Mouse (Mus musculus) right cerebral cortex, adult 2 months (tissue): ENCODE measurements around the gene Igf1r.

Experiments used
- DNase-seq, 2 experiments: peaks; one replicate each; pipeline ENCODE4 v3.0.0; 2021 to 2022; ENCODE audit warnings: low spot score in 2 of 2

Igf1r gene

DNA sequence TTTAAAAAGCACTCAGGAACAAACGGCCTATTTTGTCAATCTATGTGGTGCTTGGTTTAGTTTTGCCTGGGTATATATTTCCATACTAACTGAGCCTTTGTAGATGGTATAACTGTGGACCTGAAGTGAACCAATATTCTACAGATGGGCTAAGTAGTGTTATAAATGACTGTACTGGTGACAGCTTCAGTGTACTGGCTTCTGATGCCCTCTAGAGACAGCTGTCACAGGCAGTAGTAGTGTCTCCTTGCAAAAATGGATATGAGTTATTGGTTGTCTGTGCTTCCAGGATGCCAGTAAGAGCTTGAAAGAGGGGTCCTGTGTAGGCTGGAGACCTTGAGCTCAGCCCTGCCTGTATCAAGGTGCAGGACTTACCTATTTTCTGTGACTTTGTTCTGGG is 227.0 kb downstream of the Igf1r start:
- DNase-seq, result no peak

DNA sequence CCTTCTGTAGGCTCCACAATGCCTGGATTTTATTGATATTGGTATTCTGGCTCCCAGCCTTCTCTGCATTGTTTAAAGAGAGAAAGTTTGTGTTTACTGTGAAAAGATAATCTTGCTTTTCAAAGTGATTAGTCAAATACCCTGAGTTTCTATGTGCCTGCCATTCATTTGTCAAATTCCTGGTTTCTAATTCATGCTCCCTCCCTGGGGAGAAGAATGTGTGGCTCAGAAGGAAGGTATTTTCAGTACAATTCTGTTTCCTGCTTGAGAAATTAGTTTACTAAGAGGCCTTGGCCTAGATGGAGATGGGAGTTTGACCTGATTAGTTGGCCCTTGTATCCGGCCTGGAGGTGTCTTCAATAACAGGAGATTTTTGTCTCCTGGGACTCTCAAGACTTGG is 228.5 kb downstream of the Igf1r start:
- DNase-seq, result no peak

DNA sequence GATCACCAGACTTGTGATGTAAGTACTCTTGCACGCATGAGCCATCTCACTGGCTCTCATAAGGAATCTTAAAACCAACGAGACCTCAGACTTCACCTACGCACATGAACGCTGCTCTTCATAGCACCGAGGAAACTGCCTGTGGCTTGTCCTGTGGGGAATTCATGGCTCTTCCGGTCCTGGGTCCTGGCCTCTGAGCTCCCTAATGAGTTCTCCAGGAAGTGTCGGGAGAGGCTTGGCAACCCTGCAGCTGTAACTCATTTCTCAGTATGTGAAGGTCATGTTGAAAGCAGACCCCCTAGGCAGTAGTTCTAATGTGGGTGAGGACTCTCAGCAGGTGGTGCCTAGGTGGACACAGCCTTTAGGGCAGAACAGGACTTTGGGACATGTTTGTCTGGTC is 229.4 kb downstream of the Igf1r start:
- no peak for DNase-seq

DNA sequence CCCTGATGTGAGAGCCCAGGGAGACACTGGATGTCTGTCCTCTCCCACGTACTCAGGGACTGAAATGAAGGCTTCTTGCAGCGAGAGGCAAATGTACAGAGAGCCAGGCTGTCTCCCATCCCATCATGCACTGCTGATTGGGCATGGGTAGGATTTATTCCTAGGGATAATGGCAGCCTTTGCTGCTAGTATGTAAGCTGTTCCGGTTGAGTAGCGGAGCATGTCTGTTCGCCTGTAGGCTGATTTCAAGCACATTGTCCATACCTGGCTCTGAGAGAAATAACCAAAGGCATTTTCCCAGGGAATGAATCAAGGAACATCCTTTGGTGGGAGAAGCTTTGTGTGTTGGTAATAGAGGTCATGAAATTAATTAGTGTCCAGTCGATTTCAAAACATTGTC is 230.1 kb downstream of the Igf1r start:
- no peak for DNase-seq

DNA sequence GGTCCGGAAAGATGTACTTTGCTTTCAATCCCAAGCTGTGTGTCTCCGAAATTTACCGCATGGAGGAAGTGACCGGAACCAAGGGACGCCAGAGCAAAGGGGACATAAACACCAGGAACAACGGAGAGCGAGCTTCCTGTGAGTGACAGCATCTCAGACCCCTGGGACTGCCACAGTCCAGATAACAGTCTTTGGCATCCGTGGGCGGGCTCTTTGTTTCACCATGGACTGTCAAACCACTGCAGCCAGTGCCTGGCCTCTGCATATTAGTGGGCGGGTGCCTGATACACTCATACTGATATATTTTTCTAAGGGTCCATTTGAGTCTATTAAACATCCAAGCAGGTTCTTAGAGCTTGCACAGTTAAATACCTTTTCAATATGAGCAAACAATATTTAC is 230.8 kb downstream of the Igf1r start:
- DNase-seq, result no peak

DNA sequence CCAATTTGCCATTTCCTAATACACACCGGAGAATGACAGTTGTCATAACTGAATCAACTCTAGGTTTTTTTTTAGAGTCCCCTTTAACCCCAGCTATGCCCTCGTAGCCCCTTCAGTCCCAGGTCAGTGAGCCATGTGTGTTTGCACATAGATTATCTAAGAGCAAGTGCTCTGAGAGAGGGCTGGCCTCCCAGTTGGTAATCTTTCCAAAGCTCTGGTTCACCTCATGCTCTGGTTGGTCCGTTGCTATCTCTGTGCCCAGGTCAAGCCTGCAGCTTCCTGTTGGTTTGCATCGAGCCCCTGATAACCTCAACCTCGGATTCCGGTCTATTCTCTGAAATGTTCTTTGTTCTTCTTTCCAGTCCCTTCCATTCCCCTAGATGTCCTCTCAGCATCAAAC is 236.6 kb downstream of the Igf1r start:
- DNase-seq, result no peak

DNA sequence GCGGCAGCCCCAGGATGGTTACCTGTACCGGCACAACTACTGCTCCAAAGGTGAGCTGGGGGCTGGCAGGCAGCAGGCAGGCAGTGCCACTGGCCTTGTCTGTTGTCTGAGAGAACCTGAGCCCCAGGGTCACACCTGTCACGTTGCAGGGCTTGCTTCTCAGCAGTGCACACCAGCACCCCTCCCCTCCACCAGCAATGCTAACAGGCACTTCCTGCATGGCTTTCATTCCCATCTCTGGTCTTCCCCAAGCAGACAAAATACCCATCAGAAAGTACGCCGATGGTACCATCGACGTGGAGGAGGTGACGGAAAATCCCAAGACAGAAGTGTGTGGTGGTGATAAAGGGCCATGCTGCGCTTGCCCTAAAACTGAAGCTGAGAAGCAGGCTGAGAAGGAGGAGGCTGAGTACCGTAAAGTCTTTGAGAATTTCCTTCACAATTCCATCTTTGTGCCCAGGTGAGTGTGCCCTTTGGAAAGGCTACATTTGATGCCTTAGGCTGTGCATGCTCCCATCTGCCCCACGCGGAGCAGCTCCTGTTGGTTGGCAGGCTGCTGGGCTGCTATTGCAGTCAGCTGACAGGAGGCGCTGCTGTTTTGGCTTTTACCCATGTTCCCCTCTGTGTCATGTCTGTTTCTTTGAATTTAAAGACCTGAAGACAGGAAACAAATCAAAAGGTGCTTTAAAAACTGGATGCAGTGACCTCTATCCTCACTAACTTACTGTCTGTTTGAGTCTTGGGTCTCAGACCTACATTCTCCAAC is 237.2 kb downstream of the Igf1r start:
- no peak for DNase-seq

DNA sequence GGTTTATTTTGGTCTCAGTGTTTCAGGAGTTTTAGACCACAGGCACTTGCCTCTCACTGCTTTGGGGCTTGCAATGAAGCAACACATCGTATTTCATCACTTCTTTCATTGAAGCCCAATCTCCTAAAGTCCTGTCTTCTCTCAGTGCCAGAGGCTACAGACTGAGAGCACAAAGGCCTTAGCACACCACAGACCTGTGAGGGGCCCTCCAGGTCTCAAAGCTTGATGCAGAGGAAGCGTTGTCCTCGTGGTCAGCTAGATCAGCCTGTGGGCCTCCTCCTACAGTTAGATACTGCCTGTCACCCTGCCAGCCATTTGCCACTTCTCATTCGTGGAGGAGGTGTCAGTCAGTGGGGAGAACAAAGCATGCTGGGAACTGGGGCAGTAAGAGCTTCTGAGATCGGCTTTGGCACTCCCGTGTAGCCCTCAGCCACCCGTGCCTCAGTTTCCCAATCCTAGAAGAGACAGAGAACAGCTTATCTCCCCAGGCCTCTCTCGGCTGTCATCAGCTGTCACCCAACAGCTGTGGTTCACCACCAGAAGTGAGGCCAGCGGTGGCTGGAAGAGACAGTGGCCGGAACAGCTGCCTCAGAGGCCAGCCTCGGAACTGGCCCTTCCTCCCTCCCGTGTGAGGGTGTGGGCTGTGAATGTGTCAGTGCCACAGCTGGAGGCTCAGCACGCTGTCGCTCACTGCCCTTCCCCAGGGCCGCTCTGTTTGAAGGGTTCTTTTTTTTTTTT is 241.5 kb downstream of the Igf1r start:
- no peak for DNase-seq

DNA sequence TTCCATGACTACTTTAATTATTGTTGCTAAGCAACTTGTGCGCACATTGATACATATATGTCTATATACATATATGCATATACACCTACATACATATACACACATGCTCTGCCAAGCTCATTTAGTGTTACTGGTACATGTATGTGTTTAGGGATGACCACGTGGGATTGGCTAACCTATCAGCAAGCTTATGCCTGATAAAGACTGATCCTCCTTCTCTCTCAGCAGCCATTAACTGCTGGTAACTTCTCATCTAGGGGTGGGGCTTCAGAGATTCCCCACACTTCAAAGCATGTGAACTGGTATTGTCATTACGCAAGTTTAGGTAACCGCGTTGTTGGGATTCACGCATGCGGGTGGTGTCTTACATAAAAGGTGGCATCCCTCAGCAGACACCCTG is 247.0 kb downstream of the Igf1r start:
- no peak for DNase-seq

DNA sequence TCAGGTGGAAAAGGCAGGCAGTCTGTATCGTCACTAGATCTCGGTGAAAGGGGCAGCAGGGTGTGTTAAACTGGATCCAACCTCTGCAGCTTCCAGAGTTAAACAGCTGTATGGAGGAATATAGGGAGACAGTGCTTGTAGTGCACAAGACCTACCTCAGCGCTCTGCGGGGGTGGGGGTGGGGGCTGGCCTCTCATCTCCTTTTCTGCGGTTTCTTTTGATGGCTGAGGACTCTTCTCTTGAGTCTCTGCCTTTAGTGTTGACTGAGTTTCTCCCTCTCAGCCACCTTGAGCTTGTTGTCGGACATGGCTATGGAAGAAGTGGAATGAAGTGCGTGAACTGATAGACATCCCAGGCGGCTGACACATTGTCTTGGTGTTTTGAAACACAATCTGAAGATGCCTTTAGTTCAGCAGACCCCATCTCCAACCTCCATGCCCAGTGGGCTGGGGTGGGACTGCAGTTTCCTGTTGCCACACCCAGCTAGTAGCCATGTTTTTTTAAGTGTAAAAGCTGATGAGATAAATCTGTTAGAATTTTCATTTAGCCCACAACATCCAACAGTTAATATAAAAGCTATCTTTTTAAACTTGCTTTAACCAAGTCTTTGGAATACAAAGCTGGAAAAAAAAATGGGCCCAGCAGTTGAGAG is 253.3 kb downstream of the Igf1r start:
- DNase-seq, result no peak

DNA sequence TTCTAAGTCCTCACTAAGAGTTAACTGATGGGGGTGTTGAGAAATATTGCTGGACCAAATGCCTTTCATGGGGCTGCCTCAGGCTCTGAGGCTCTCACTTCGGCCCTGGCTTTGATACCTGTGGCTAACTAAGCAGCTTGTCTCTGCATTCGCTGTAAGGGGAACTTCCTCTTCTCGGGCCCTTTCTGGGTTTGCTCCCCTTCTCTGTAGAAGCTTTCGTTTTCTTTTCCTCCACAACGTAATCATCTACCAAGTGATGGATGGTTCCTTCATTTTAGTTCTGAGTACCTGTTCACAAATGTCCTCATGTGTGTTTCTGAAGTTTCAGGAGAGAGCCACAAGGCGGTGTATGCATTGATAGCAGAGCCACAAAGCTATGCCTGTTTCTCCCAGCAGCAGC is 256.4 kb downstream of the Igf1r start:
- no peak for DNase-seq

DNA sequence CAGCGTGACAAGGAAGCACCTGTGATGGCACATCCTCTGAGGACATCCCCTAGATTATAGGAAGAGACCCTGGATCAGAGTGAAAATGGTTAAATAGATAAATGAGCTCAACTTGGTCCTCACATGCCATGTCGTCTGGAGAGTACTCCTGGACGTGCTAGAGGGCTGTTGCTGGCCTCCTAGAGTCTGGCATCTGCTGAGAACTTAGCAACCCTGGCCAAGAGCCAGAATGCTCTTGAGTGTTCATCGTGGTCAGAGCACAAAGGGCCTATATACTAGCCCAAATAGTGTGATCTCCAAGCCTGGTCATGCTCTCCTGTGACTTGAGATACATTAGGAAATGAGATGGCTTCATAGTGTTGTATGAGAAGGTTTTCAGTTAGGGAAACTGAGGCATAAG is 257.8 kb downstream of the Igf1r start:
- DNase-seq, result no peak

DNA sequence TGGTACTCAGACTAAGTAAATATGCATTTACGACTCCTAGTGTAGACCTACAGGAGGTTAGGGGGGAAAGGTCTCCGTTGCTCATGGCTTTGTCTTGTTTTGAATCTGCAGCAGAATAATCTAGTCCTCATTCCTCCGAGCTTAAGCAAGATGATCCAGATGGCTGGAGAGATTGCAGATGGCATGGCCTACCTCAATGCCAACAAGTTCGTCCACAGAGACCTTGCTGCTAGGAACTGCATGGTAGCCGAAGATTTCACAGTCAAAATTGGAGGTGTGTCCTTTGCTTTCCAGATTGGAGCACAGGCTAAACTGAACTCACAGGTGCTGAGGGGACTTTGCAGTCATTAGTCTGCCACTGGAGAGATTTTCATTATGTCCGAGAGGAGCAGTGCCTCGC is 259.3 kb downstream of the Igf1r start:
- no peak for DNase-seq

DNA sequence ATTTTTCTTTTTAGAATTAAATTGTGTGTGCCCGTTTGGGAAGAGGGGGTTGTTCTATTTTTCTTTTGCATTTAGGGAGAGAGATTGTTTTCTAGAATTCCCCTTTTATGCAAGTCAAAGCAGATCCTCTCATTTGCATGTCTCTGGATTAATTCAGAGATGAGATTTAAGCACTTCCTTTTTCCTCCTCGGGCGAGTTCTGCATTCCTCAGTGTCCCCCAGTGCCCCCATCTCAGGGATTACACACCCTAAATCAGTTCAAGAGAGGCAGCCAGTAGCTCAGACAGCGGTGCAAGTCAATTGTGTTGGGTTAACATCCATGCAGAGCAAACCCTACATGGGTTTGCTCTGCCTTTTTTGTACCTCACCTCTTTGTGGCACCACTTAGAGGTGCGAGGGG is 261.2 kb downstream of the Igf1r start:
- no peak for DNase-seq

DNA sequence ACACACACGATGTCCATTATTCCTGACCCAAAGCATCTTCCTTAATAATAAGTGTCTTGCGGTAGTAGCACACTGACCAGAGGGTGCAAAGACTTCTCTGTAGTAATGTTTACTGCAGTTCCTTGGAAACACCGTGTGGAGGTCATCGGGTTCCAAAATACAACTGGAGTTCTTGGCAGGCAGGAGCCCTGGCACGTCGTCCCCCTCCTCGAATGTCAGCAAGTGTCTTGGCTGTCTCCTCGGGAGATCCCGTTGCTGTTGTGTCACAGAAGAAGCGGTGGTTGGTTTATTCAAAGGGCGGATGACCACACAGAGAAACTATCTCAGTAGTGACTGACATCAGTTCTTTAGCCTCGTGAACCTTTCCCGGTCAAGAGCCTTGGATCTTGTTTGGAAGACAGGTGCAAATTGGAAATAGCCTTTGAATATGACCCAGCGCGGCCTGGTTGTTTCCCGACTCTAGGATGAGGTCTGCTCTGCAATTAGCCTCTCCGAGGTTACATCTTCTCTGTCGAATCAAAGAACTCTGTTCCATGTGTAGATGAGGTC is 263.0 kb downstream of the Igf1r start:
- DNase-seq, result no peak

DNA sequence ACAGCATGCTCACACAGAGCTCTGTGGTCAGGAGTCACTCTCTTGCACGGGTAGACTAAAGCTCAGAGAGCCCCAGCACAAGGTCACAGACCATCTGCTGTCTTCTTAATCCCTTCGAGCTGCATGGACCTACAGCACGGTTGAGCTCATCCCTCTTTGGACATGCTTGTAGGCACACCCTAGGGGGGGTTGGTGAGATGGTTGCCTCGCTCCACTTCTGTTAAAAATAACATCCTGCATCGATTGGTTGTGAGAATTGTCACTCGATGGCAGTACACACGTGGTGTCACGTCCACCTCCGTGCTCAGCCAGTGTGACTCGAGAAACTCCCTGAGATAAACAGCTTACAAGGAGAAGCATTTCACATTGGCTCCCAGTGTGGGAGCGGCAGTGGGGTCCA is 266.3 kb downstream of the Igf1r start:
- DNase-seq, result no peak

DNA sequence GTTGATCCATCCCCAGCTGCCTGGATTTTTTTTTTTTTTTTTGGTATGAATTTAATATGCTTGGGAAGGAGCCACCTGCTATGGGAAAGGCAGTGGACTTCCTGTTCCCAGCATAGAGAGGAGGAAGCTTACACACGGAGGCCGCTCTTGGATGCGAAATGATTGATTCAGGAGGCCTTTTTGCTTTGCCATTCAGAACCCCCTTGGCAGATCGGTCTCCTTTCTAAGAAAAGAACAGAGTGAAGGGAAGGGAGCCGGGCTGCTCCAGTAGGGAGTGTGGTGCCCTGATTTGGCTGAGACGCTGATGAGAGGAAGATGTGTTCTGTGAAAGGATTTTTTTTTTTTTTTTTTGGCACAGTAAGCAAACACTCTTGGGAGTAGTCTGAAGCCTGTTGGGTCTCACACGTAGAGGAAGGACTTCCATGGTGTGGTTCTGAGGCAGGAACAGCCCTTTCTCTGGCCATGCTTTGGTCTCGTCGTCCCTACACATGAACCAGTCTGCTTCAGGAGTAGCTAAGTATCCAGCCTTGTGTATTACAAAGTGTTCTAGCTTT is 269.1 kb downstream of the Igf1r start:
- peak; percentile 40 to 45 for DNase-seq

DNA sequence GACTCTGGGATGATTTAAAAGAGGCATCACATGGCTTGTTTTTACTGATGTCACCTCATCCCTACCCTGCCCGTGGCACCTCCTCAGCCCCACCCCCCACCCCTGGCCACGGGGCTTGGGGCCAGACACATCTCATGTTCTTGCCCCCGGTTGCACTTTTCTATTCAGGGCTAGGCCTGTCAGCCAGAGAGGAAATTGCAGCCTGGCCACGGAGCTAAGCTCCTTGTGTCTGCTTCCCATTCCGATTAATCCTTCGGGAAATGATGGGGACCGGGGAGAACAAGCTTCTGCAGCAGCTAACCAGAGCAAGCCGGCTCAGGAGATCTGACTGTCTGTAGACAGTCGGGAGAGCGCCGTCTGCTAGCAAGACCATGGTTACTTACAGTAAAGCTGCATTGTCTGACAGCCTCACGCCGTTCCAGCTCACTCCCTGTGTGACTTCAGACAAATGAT is 270.8 kb downstream of the Igf1r start:
- DNase-seq, result no peak

DNA sequence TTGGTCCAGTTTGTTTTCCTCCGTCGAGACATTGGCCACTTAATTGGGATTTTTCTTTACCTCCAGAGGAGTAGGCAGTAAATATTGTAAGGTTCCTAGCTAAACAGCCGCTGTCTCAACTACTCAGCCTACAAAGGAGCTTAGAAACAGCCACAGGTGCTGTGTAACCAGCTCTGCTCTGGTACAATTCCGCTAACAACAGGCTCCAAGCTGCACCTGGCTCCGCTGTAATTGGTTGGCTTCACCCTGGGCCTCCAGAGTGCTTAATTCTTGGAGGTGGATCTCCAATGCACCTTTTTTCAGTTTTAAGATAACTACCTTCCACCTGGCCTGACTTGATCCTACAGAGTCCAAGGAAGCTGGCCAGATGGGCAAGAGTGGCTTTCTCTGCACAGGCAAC is 271.4 kb downstream of the Igf1r start:
- no peak for DNase-seq

DNA sequence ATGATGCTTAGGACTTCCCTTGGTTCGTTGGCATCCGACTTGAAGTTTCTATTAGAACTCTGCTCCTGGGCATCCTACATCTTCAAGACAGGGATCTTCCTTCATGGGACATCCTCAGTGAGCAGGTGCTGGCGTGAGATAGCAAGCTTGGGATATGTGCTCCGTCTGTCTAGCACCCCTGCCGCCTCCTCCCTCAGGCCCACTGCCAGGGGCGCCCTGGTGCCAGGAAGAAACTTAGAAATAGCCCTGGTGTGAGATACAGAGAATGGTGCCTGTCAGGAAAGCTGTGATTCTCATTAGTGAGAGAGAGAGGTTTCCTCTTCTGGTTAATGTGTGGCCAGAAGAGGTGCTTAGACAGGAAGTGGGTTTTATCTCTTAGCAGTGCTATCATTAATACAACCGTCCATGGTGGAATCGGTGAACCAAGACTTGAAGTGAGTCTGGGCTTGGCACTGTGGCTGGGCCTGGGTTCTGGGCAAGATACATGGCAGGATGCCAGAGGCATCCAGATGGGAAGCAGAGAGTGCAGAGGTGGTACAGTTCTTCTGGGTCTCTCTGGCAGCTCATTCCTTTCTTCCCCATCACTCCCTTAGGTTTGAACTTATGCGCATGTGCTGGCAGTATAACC is 272.9 kb downstream of the Igf1r start:
- DNase-seq, result peak in 1 of 2 experiments; percentile 38

DNA sequence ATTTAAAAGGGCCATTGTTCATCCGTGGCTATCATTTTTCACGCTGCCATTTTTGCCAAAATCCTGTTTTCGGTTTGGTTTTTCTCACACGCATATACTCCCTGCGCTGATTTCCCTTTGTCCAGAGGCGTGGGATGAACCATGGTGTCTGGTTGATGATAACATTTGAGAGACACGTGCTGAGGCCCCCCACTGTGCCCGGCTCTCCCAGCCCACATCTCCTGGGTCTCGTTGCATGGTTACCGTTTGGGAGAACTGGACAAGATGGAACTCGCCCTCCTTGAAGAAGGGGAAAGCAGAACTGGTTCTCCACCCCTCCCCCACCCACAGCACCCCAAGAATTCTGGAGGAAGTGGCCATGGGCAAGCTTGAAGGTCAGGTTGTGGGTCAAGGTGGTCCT is 274.4 kb downstream of the Igf1r start:
- DNase-seq, result no peak

DNA sequence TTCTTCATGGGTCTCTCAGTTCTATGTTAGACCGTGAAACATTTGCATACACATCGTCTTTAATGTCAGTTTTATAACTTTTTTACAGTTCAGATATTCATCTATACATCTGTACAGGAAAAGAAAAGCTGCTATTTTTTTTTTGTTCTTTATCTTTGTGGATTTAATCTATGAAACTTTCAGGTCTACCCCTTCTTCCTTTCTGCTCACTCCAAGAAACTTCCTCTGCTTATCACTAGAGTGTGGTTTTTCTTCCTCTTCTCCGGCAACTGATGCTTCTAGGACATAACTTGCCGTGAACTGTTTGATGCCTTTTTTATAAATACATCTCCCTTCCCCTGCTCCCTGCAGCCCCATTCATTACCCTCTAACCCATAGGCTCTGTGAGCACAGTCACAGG is 275.0 kb downstream of the Igf1r start:
- no peak for DNase-seq
